Mouse (Mus musculus) intestine, postnatal 0 days (tissue): ENCODE measurements around the gene Baat. TPM values are rescaled to one million over a fixed set of nuclear protein-coding genes. Genes with fewer than 3 reads are reported as not detected.
"Not testable (repeated sequence)": the region's sequence is repeated elsewhere in the genome, so short reads cannot be mapped to it uniquely, and the experiment has no call there.

Experiments
- ATAC-seq: fragments of 200-750 bp; cut with Nextera tagmentation; 2 replicates; pipeline ENCODE4 v1.8.0; 2017; ENCODE audit warnings: mild to moderate bottlenecking, moderate TSS enrichment, moderate library complexity
- H3K27ac ChIP-seq: fragments of 300-500 bp; sonication (generic); 2 replicates; pipeline ENCODE4 v1.5.1; 2014; ENCODE audit warnings: mild to moderate bottlenecking, low read depth, low read length, moderate library complexity
- H3K27me3 ChIP-seq: fragments of 300-500 bp; sonication (generic); replicated peaks from 2 replicates; pipeline ENCODE4 v1.6.1; 2014; ENCODE audit warnings: low read length, mixed read lengths; ENCODE audit not compliant: control insufficient read depth, insufficient read depth
- H3K36me3 ChIP-seq: fragments of 300-500 bp; sonication (generic); 2 replicates; pipeline ENCODE4 v1.6.1; 2014; ENCODE audit warnings: mild to moderate bottlenecking, moderate library complexity; ENCODE audit not compliant: control insufficient read depth, insufficient read depth
- H3K4me1 ChIP-seq: fragments of 300-500 bp; sonication (generic); replicated peaks from 2 replicates; pipeline ENCODE4 v1.6.1; 2014; ENCODE audit warnings: antibody characterized with exemption, low read length, mixed read lengths; ENCODE audit not compliant: control insufficient read depth, insufficient read depth
- H3K4me2 ChIP-seq: fragments of 300-500 bp; sonication (generic); replicated peaks from 2 replicates; pipeline ENCODE4 v1.6.1; 2014; ENCODE audit warnings: low read depth, mild to moderate bottlenecking, moderate library complexity
- H3K4me3 ChIP-seq: fragments of 300-500 bp; sonication (generic); 2 replicates; pipeline ENCODE4 v1.5.1; 2014; ENCODE audit warnings: low read depth, low read length
- H3K9ac ChIP-seq: fragments of 300-500 bp; sonication (generic); 2 replicates; pipeline ENCODE4 v1.6.1; 2014; ENCODE audit warnings: mild to moderate bottlenecking, low read depth, low read length
- H3K9me3 ChIP-seq: fragments of 300-500 bp; sonication (generic); 2 replicates; pipeline ENCODE4 v1.6.1; 2016; ENCODE audit warnings: mixed run types; ENCODE audit not compliant: control insufficient read depth
- CTCF ChIP-seq: sonication (generic); IDR thresholded peaks from 2 replicates; pipeline ENCODE4 v1.5.1; 2016; ENCODE audit warnings: low read depth, mild to moderate bottlenecking, control low read depth, antibody characterized with exemption, moderate library complexity
- WGBS: fragments of 180-500 bp; shearing (Covaris S2); extraction: QIAGEN DNeasy Blood & Tissue Kit; methylation state at CpG from one replicate; pipeline ENCODE4 v1.1.7; 2014; 5-methylcytosine and 5-hydroxymethylcytosine counted together
- polyA plus RNA-seq: library from polyadenylated mRNA; unstranded; fragments of >200 nt; fragmentation: Nextera tagmentation; extraction: Ambion mirVana; gene quantifications from 2 replicates; pipeline ENCODE4 v1.2.1, GENCODE M21; 2015

Baat gene
- polyA plus RNA-seq, 1 experiment from 2014 or later = 0.52 TPM

GRCm38 (mm10) chr4:49521346-49521745, 15.0 kb upstream of the Baat start:
- peak overlapping the region; percentile 75 for H3K4me3 ChIP-seq
- H3K27me3 ChIP-seq = no peaks in the 10 kb centered on the region
- H3K9ac ChIP-seq = peak overlapping the region; percentile 31
- no peaks in the 10 kb centered on the region for H3K9me3 ChIP-seq
- 1% methylated on average over 17 of the region's 17 CpGs for WGBS
- peak; percentile 57 for ATAC-seq
- H3K4me1 ChIP-seq = peaks cover 4% of the 10 kb centered on the region; the same call in 1 of the 2 replicates
- H3K27ac ChIP-seq = no peak overlapping the region
- peaks cover 11% of the 10 kb centered on the region; the same call in 1 of the 2 replicates for H3K36me3 ChIP-seq
- peak overlapping the region; percentile 86 for H3K4me2 ChIP-seq
- peak; percentile 38 for TF ChIP-seq CTCF

- TF ChIP-seq CTCF = no peak
- WGBS = under 1% methylated on average over 41 of the region's 41 CpGs
- Histone ChIP-seq H3K4me3 (peak within 1 kb of the TSS; percentile 75), H3K36me3 (peaks cover 11% of the 10 kb centered on the region; the same call in 1 of the 2 replicates), H3K27ac (peak within 1 kb of the TSS; percentile 46), H3K9ac (peak within 1 kb of the TSS; percentile 64), H3K27me3 (no peaks in the 10 kb centered on the region), H3K9me3 (no peaks in the 10 kb centered on the region), H3K4me2 (peak within 1 kb of the TSS; percentile 86), H3K4me1 (peaks cover 4% of the 10 kb centered on the region; the same call in 1 of the 2 replicates)
- peak; percentile 98 for ATAC-seq
Observed at GRCm38 (mm10) chr4:49520572-49521340, 14.4 kb upstream of the Baat start, which contains the start of the genes Mrpl50 and Zfp189. Gene Mrpl50 (minus strand): TSS chr4:49521093. Gene Zfp189 (plus strand): TSS chr4:49521176.

GRCm38 (mm10) chr4:49519476-49519875, 13.1 kb upstream of the Baat start:
- Histone ChIP-seq H3K27me3 (no peaks in the 10 kb centered on the region), H3K36me3 (peaks cover 8% of the 10 kb centered on the region; the same call in 1 of the 2 replicates), H3K4me2 (peak overlapping the region; percentile 86), H3K9ac (no peak overlapping the region), H3K4me3 (peak overlapping the region; percentile 75), H3K4me1 (peaks cover 4% of the 10 kb centered on the region; the same call in 1 of the 2 replicates), H3K27ac (no peak overlapping the region), H3K9me3 (no peaks in the 10 kb centered on the region)
- ATAC-seq = no peak
- TF ChIP-seq CTCF = peak; percentile 55
- WGBS = 78% methylated on average over 5 of the region's 5 CpGs

GRCm38 (mm10) chr4:49514441-49514840, 8.1 kb upstream of the Baat start:
- H3K9ac ChIP-seq = no peak overlapping the region
- peaks cover 26% of the 10 kb centered on the region for H3K36me3 ChIP-seq
- no peak overlapping the region for H3K27ac ChIP-seq
- 93% methylated on average over 6 of the region's 6 CpGs for WGBS
- no peak overlapping the region for H3K4me3 ChIP-seq
- H3K27me3 ChIP-seq = no peaks in the 10 kb centered on the region
- TF ChIP-seq CTCF = no peak
- no peak overlapping the region for H3K4me2 ChIP-seq
- no peak for ATAC-seq
- 0 out of 2 replicates have a peak, but pooled peaks cover 3% of the 10 kb centered on the region for H3K4me1 ChIP-seq
- no peaks in the 10 kb centered on the region for H3K9me3 ChIP-seq

- Histone ChIP-seq H3K9me3 (no peaks in the 10 kb centered on the region), H3K27ac (no peak overlapping the region), H3K4me3 (no peak overlapping the region), H3K27me3 (no peaks in the 10 kb centered on the region), H3K9ac (no peak overlapping the region), H3K4me1 (no peaks in the 10 kb centered on the region), H3K4me2 (no peak overlapping the region), H3K36me3 (peaks cover 26% of the 10 kb centered on the region)
- TF ChIP-seq CTCF = no peak
- no peak for ATAC-seq
- WGBS = 94% methylated on average over 4 of the region's 4 CpGs
Observed at GRCm38 (mm10) chr4:49512636-49513035, 6.3 kb upstream of the Baat start.

GRCm38 (mm10) chr4:49510236-49510835, 4.0 kb upstream of the Baat start:
- not testable (repeated sequence) for H3K4me2 ChIP-seq, H3K9ac ChIP-seq, H3K27ac ChIP-seq, H3K4me3 ChIP-seq, H3K27me3 ChIP-seq, H3K9me3 ChIP-seq, H3K4me1 ChIP-seq
- peak; percentile 6; the same call in 1 of the 2 replicates for ATAC-seq
- 59% methylated on average over 1 of the region's 1 CpGs for WGBS
- peaks cover 19% of the 10 kb centered on the region for H3K36me3 ChIP-seq
